Mouse (Mus musculus) heart, embryonic 10.5 days (tissue): ENCODE data around the gene Atg14. TPM values are rescaled to one million over a fixed set of nuclear protein-coding genes. Genes with fewer than 3 reads are reported as not detected.

Source experiments
- polyA plus RNA-seq: library from polyadenylated mRNA; unstranded; fragments of >200 nt; fragmentation: Nextera tagmentation; extraction: Ambion mirVana; gene quantifications from 2 replicates; pipeline ENCODE4 v1.2.1, GENCODE M21; 2016

Atg14 gene
- polyA plus RNA-seq, 1 experiment from 2014 or later, result 11.7 TPM

Other genes with a start within 250 kb of the Atg14 start
- 1.4 and 2.2 TPM in 2 replicates for gene Lgals3, start 202.9 kb downstream of the Atg14 start, polyA plus RNA-seq
- gene Dlgap5, start 152.2 kb downstream of the Atg14 start, polyA plus RNA-seq, result 55.9 and 65.2 TPM in 2 replicates
- gene Fbxo34, start 120.2 kb downstream of the Atg14 start, polyA plus RNA-seq, result 21.8 and 22.0 TPM in 2 replicates
- gene Ktn1, start 77.8 kb upstream of the Atg14 start, polyA plus RNA-seq, result 73.1 and 82.3 TPM in 2 replicates